7 mouse cellular contexts compared by ENCODE assay signal in genomic region chr15:98762201-98762621, GRCm38 (mm10). TPM values are rescaled to one million over a fixed set of nuclear protein-coding genes. Genes with fewer than 3 reads are reported as not detected.
DNase-seq lines count a peak whose midpoint lies in the region; ATAC-seq and TF ChIP-seq lines count a peak whose summit lies in the region.

No protein-coding gene starts in this region.

- peaks cover 41% of the 10 kb centered on the region for H3K36me3 ChIP-seq in limb, embryonic 10.5 days
- peaks cover 15% of the 10 kb centered on the region for H3K36me3 ChIP-seq in midbrain, embryonic 12.5 days
- H3K36me3 ChIP-seq in spleen, adult 2 months (ENCODE audit: control insufficient read depth, insufficient read depth, low read length), result no peaks in the 10 kb centered on the region

- H3K4me2 ChIP-seq in midbrain, embryonic 12.5 days (replicated peaks), result peak overlapping the region; percentile 80

- peak; percentile 85 for DNase-seq in adrenal gland, adult 8-10 months
- peak; percentile 84 for DNase-seq in embryo, embryonic 10.5 days (ENCODE audit: low spot score)
- peak; percentile 98 for DNase-seq in heart, adult 11 months
- DNase-seq in kidney, adult 18-20 months, result peak; percentile 73
- peak; percentile 84 for DNase-seq in limb, embryonic 10.5 days (ENCODE audit: low spot score)
- DNase-seq in spleen, adult 2 months (ENCODE audit: low read depth in 1 of 2, low spot score in 2 of 2), result peak in 1 of 2 experiments; percentile 56

- H3K4me1 ChIP-seq in limb, embryonic 10.5 days, result peaks cover 31% of the 10 kb centered on the region
- H3K4me1 ChIP-seq in midbrain, embryonic 12.5 days, result peaks cover 26% of the 10 kb centered on the region
- peaks cover 6% of the 10 kb centered on the region for H3K4me1 ChIP-seq in spleen, adult 2 months (ENCODE audit: control insufficient read depth, insufficient read depth, insufficient read length)

- no peaks in the 10 kb centered on the region for H3K9me3 ChIP-seq in limb, embryonic 10.5 days (replicated peaks)
- no peaks in the 10 kb centered on the region for H3K9me3 ChIP-seq in midbrain, embryonic 12.5 days

- peak overlapping the region; percentile 98 for H3K9ac ChIP-seq in midbrain, embryonic 12.5 days (replicated peaks)

- under 1% methylated on average over 24 of the region's 24 CpGs for WGBS in limb, embryonic 10.5 days
- under 1% methylated on average over 18 of the region's 24 CpGs for WGBS in midbrain, embryonic 12.5 days
- WGBS in spleen, adult 2 months, result under 1% methylated on average over 23 of the region's 24 CpGs

- peaks cover 26% of the 10 kb centered on the region for H3K27me3 ChIP-seq in limb, embryonic 10.5 days (ENCODE audit: low read depth, poor library complexity, severe bottlenecking)
- peaks cover 28% of the 10 kb centered on the region for H3K27me3 ChIP-seq in midbrain, embryonic 12.5 days
- H3K27me3 ChIP-seq in spleen, adult 2 months (ENCODE audit: control insufficient read depth, insufficient read depth, low read length), result no peaks in the 10 kb centered on the region

- H3K27ac ChIP-seq in limb, embryonic 10.5 days, result peak overlapping the region; percentile 96
- H3K27ac ChIP-seq in midbrain, embryonic 12.5 days (replicated peaks), result peak overlapping the region; percentile 90
- H3K27ac ChIP-seq in spleen, adult 2 months (ENCODE audit: insufficient read depth, low read length), result peak overlapping the region; percentile 57

- peak overlapping the region; percentile 95 for H3K4me3 ChIP-seq in limb, embryonic 10.5 days
- H3K4me3 ChIP-seq in midbrain, embryonic 12.5 days, result peak overlapping the region; percentile 92
- peak overlapping the region; percentile 92 for H3K4me3 ChIP-seq in spleen, adult 2 months (ENCODE audit: extremely low read depth, insufficient read depth, insufficient read length)

- peak; percentile 83 for ATAC-seq in midbrain, embryonic 12.5 days (ENCODE audit: low FRiP score, low read depth)

- no peak for TF ChIP-seq CTCF in spleen, adult 2 months (IDR thresholded peaks at IDR 0.05; ENCODE audit: extremely low read depth, insufficient read depth, insufficient read length, insufficient replicate concordance)

- TF ChIP-seq POLR2A in spleen, adult 2 months (IDR thresholded peaks at IDR 0.05; ENCODE audit: low read depth, low read length), result no peak

RNA-seq across cellular contexts. Expression of gene Arf3, which starts 0.8 kb away (rescaled TPM):
- total RNA-seq in adrenal gland, adult 8-10 months (2022), result 100 to 1,000 TPM; 153 to 163 (median 159) TPM
- 44.3 and 49.1 TPM in 2 replicates for polyA plus RNA-seq in limb, embryonic 10.5 days (2016; fragmentation: Nextera tagmentation; extraction: Ambion mirVana)
- polyA plus RNA-seq in midbrain, embryonic 12.5 days (2016; fragmentation: Nextera tagmentation; extraction: Ambion mirVana), result 56.0 and 64.4 TPM in 2 replicates
- polyA plus RNA-seq in spleen, adult 2 months (2012; rRNA removed), result 65.2 and 70.5 TPM in 2 replicates

RNA-seq across cellular contexts. Expression of gene Wnt10b, which starts 15.7 kb away (rescaled TPM):
- total RNA-seq in adrenal gland, adult 8-10 months (2022), result 10 to 100 TPM in 1 of 4 experiments, 1 to 10 TPM in 1, under 1 TPM in 2; 0.49 to 12.9 (median 5.0) TPM
- polyA plus RNA-seq in limb, embryonic 10.5 days (2016; fragmentation: Nextera tagmentation; extraction: Ambion mirVana), result 0.62 and 0.99 TPM in 2 replicates
- 0.14 and 0.34 TPM in 2 replicates for polyA plus RNA-seq in midbrain, embryonic 12.5 days (2016; fragmentation: Nextera tagmentation; extraction: Ambion mirVana)
- 0.78 and 0.93 TPM in 2 replicates for polyA plus RNA-seq in spleen, adult 2 months (2012; rRNA removed)

RNA-seq across cellular contexts. Expression of gene Wnt1, which starts 27.4 kb away (rescaled TPM):
- total RNA-seq in adrenal gland, adult 8-10 months (2022), result not detected
- not detected in 2 replicates for polyA plus RNA-seq in limb, embryonic 10.5 days (2016; fragmentation: Nextera tagmentation; extraction: Ambion mirVana)
- polyA plus RNA-seq in midbrain, embryonic 12.5 days (2016; fragmentation: Nextera tagmentation; extraction: Ambion mirVana), result 8.7 and 13.1 TPM in 2 replicates
- not detected in 2 replicates for polyA plus RNA-seq in spleen, adult 2 months (2012; rRNA removed)

RNA-seq across cellular contexts. Expression of gene Fkbp11, which starts 34.2 kb away (rescaled TPM):
- total RNA-seq in adrenal gland, adult 8-10 months (2022), result 10 to 100 TPM in 1 of 4 experiments, 1 to 10 TPM in 3; 7.1 to 14.4 (median 9.8) TPM
- 26.8 and 28.9 TPM in 2 replicates for polyA plus RNA-seq in limb, embryonic 10.5 days (2016; fragmentation: Nextera tagmentation; extraction: Ambion mirVana)
- 5.7 and 9.2 TPM in 2 replicates for polyA plus RNA-seq in midbrain, embryonic 12.5 days (2016; fragmentation: Nextera tagmentation; extraction: Ambion mirVana)
- 16.7 and 18.1 TPM in 2 replicates for polyA plus RNA-seq in spleen, adult 2 months (2012; rRNA removed)

RNA-seq across cellular contexts. Expression of gene Ddn, which starts 47.1 kb away (rescaled TPM):
- total RNA-seq in adrenal gland, adult 8-10 months (2022), result 1 to 10 TPM in 1 of 4 experiments, under 1 TPM in 3; 0.29 to 1.1 (median 0.61) TPM
- polyA plus RNA-seq in limb, embryonic 10.5 days (2016; fragmentation: Nextera tagmentation; extraction: Ambion mirVana), result not detected in 2 replicates
- 0.61 and 1.3 TPM in 2 replicates for polyA plus RNA-seq in midbrain, embryonic 12.5 days (2016; fragmentation: Nextera tagmentation; extraction: Ambion mirVana)
- 0.20 and 0.39 TPM in 2 replicates for polyA plus RNA-seq in spleen, adult 2 months (2012; rRNA removed)
